Mouse (Mus musculus): ENCODE measurements around the gene Ptgir. TPM values are rescaled to one million over a fixed set of nuclear protein-coding genes. Genes with fewer than 3 reads are reported as not detected.
A peak's percentile ranks its signal among the peaks of the same experiment; 100 is the strongest.

The Ptgir gene
- polyA plus RNA-seq, 1 experiment from 2014 or later, result 1.7 TPM

DNA sequence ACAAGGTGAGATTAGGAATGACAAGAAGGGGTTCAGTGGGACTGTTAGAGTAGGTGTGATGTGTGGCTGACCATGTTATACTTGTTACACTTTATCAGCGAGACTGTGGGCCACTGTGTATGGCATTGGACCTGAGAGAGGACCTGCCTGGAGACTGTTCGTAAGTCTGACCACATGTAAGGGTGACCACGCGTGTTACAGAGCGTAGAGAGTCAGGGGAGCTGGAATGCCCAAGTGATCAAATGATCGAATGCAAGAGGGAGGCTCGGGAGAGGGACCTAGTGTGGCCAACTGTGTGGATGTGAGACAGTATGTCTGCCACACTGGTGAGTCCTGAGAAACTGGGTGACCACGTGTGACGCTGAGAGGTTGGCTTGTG, 13.9 kb upstream of the Ptgir start:
- DNase-seq (no peak), ATAC-seq (no peak)
- Histone ChIP-seq H3K4me3 (ENCODE audit: low read depth, low read length) (no peak overlapping the region), H3K4me1 (ENCODE audit: insufficient read depth) (peaks cover 10% of the 10 kb centered on the region), H3K9ac (replicated peaks) (no peak overlapping the region), H3K4me2 (ENCODE audit: low read depth, low read length) (no peak overlapping the region), H3K9me3 (ENCODE audit: low read length) (no peaks in the 10 kb centered on the region), H3K27ac (ENCODE audit: low read depth) (no peak overlapping the region), H3K36me3 (replicated peaks; ENCODE audit: insufficient read depth, low read length) (no peaks in the 10 kb centered on the region), H3K27me3 (ENCODE audit: insufficient read depth, low read length) (peaks cover 41% of the 10 kb centered on the region)
- TF ChIP-seq CTCF (IDR thresholded peaks at IDR 0.05; ENCODE audit: low read depth) (no peak), EP300 (IDR thresholded peaks at IDR 0.05; ENCODE audit: low read depth) (no peak)
- 40% methylated on average over 9 of the region's 9 CpGs for WGBS (ENCODE audit: insufficient replicate concordance)

- H3K36me3 ChIP-seq (replicated peaks; ENCODE audit: insufficient read depth, low read length), result no peaks in the 10 kb centered on the region
- no peaks in the 10 kb centered on the region for H3K9me3 ChIP-seq (ENCODE audit: low read length)
- 2% methylated on average over 3 of the region's 6 CpGs for WGBS (ENCODE audit: insufficient replicate concordance)
- ATAC-seq (no peak), DNase-seq (no peak)
- no peak for TF ChIP-seq EP300 (IDR thresholded peaks at IDR 0.05; ENCODE audit: low read depth)
- no peak for TF ChIP-seq CTCF (IDR thresholded peaks at IDR 0.05; ENCODE audit: low read depth)
- H3K4me1 ChIP-seq (ENCODE audit: insufficient read depth), result peaks cover 10% of the 10 kb centered on the region
- H3K27me3 ChIP-seq (ENCODE audit: insufficient read depth, low read length), result peaks cover 41% of the 10 kb centered on the region
- no peak overlapping the region for H3K9ac ChIP-seq (replicated peaks)
- H3K27ac ChIP-seq (ENCODE audit: low read depth), result no peak overlapping the region
- no peak overlapping the region for H3K4me3 ChIP-seq (ENCODE audit: low read depth, low read length)
- H3K4me2 ChIP-seq (ENCODE audit: low read depth, low read length), result no peak overlapping the region
Measured at GRCm38 (mm10) chr7:16893612-16894011, 12.7 kb upstream of the Ptgir start.

DNA sequence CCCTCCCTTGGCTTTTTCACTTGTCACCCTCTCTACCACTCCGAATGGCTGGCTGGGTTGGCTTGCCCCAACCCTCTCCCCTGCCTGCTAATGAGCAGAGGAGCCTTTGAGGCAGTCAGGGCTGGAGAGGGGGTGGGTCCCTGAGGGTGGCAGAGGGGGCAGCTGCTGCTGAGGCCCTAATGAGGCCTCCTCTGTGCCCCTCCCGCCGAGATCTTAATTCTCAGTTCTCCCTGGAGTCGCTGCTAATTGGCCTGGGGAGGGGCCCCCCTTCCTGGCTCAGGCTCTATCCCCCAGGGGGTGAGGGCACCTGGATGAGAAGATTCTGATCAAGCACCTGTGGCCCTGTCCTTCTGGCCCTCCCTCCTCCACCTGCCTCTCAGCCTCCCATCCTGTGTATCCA, 12.0 kb upstream of the Ptgir start:
- ATAC-seq (no peak), DNase-seq (no peak)
- Histone ChIP-seq H3K36me3 (replicated peaks; ENCODE audit: insufficient read depth, low read length) (no peaks in the 10 kb centered on the region), H3K27ac (ENCODE audit: low read depth) (no peak overlapping the region), H3K4me2 (ENCODE audit: low read depth, low read length) (no peak overlapping the region), H3K9me3 (ENCODE audit: low read length) (no peaks in the 10 kb centered on the region), H3K27me3 (ENCODE audit: insufficient read depth, low read length) (peaks cover 41% of the 10 kb centered on the region), H3K4me1 (ENCODE audit: insufficient read depth) (peaks cover 10% of the 10 kb centered on the region), H3K9ac (replicated peaks) (no peak overlapping the region), H3K4me3 (ENCODE audit: low read depth, low read length) (no peak overlapping the region)
- no peak for TF ChIP-seq EP300 (IDR thresholded peaks at IDR 0.05; ENCODE audit: low read depth)
- no peak for TF ChIP-seq CTCF (IDR thresholded peaks at IDR 0.05; ENCODE audit: low read depth)
- 8% methylated on average over 4 of the region's 4 CpGs for WGBS (ENCODE audit: insufficient replicate concordance)

DNA sequence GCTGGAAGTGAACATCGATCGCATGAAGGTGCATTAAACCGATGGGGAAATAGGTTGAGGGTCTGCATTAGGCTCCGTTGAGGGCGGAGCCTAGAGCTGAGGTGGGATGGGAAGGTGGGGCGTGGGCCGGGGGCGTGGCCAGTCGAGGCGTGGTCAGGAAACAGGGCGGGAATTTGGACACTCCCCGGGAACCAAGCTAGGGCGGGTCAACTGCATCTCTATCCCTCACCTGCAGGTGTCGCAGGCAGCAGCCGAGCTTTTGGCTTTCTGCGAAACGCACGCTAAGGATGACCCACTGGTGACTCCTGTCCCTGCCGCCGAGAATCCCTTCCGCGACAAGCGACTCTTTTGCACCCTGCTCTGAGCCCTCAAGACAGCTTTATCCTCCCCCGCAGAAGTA, 11.3 kb upstream of the Ptgir start:
- Histone ChIP-seq H3K4me1 (ENCODE audit: insufficient read depth) (peaks cover 10% of the 10 kb centered on the region), H3K9ac (replicated peaks) (no peak overlapping the region), H3K4me3 (ENCODE audit: low read depth, low read length) (no peak overlapping the region), H3K27me3 (ENCODE audit: insufficient read depth, low read length) (peaks cover 41% of the 10 kb centered on the region), H3K36me3 (replicated peaks; ENCODE audit: insufficient read depth, low read length) (no peaks in the 10 kb centered on the region), H3K9me3 (ENCODE audit: low read length) (no peaks in the 10 kb centered on the region), H3K4me2 (ENCODE audit: low read depth, low read length) (peak overlapping the region; percentile 58), H3K27ac (ENCODE audit: low read depth) (no peak overlapping the region)
- peak; percentile 81 for DNase-seq
- ATAC-seq, result peak; percentile 34
- WGBS (ENCODE audit: insufficient replicate concordance), result under 1% methylated on average over 24 of the region's 24 CpGs
- TF ChIP-seq CTCF (IDR thresholded peaks at IDR 0.05; ENCODE audit: low read depth) (peak; percentile 92), EP300 (IDR thresholded peaks at IDR 0.05; ENCODE audit: low read depth) (no peak)

DNA sequence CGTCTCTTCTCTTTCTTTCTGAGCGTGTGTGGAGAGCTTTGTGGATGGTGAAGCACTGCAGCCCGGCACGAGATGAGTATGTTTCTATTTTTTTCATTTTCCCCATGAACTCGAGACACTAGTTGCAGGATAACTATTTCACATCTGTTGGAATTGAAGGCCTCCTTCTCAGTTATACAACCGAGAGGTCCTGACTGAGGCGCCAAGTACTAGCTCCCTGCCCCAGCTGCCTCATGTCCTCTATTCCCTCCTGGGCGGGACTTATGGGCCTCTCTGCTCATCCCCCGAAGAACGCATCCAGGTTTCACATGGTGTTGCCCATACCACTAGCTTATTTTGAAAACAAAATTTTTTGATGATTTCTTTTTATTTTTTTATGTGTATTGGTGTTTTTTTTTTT, 10.8 kb upstream of the Ptgir start:
- no peaks in the 10 kb centered on the region for H3K9me3 ChIP-seq (ENCODE audit: low read length)
- H3K4me1 ChIP-seq (ENCODE audit: insufficient read depth), result peaks cover 10% of the 10 kb centered on the region
- H3K4me3 ChIP-seq (ENCODE audit: low read depth, low read length), result no peak overlapping the region
- peaks cover 36% of the 10 kb centered on the region for H3K27me3 ChIP-seq (ENCODE audit: insufficient read depth, low read length)
- WGBS (ENCODE audit: insufficient replicate concordance), result 38% methylated on average over 10 of the region's 10 CpGs
- ATAC-seq (no peak), DNase-seq (no peak)
- peak overlapping the region; percentile 58 for H3K4me2 ChIP-seq (ENCODE audit: low read depth, low read length)
- no peak overlapping the region for H3K27ac ChIP-seq (ENCODE audit: low read depth)
- H3K36me3 ChIP-seq (replicated peaks; ENCODE audit: insufficient read depth, low read length), result no peaks in the 10 kb centered on the region
- TF ChIP-seq EP300 (IDR thresholded peaks at IDR 0.05; ENCODE audit: low read depth), result no peak
- TF ChIP-seq CTCF (IDR thresholded peaks at IDR 0.05; ENCODE audit: low read depth), result no peak
- no peak overlapping the region for H3K9ac ChIP-seq (replicated peaks)

DNA sequence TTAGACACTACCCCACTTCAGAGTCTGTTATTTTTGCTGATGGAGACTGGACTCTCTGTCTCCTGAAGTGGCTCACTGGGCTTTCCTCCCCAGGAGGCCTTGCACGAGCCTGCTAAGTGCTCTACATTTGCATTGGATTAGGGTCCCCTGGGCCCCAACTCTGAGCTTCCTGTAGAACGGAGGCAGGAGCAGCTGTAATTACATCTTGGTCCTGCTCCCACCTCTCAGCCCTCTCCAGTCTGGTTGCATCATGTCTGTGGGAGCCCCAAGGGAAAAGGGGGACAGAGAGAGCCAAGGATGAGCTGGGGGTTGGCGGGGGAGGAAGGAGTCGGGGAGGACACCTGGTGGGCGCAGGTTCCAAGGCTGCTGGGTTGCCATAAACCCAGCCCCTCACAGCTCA, 5.8 kb upstream of the Ptgir start:
- Histone ChIP-seq H3K36me3 (replicated peaks; ENCODE audit: insufficient read depth, low read length) (no peaks in the 10 kb centered on the region), H3K4me1 (ENCODE audit: insufficient read depth) (0 out of 2 replicates have a peak, but pooled peaks cover 2% of the 10 kb centered on the region), H3K9ac (replicated peaks) (no peak overlapping the region), H3K9me3 (ENCODE audit: low read length) (no peaks in the 10 kb centered on the region), H3K4me2 (ENCODE audit: low read depth, low read length) (no peak overlapping the region), H3K27ac (ENCODE audit: low read depth) (no peak overlapping the region), H3K27me3 (ENCODE audit: insufficient read depth, low read length) (no peaks in the 10 kb centered on the region; the same call in 1 of the 2 replicates), H3K4me3 (ENCODE audit: low read depth, low read length) (no peak overlapping the region)
- TF ChIP-seq EP300 (IDR thresholded peaks at IDR 0.05; ENCODE audit: low read depth), result no peak
- no peak for TF ChIP-seq CTCF (IDR thresholded peaks at IDR 0.05; ENCODE audit: low read depth)
- 46% methylated on average over 5 of the region's 5 CpGs for WGBS (ENCODE audit: insufficient replicate concordance)
- DNase-seq (no peak), ATAC-seq (no peak)

GRCm38 (mm10) chr7:16903439-16903955, 2.8 kb upstream of the Ptgir start:
- Histone ChIP-seq H3K27me3 (ENCODE audit: insufficient read depth, low read length) (no peaks in the 10 kb centered on the region), H3K4me2 (ENCODE audit: low read depth, low read length) (no peak overlapping the region), H3K27ac (ENCODE audit: low read depth) (no peak overlapping the region), H3K4me1 (ENCODE audit: insufficient read depth) (peaks cover 2% of the 10 kb centered on the region; the same call in 1 of the 2 replicates), H3K4me3 (ENCODE audit: low read depth, low read length) (no peak overlapping the region), H3K9me3 (ENCODE audit: low read length) (no peaks in the 10 kb centered on the region), H3K36me3 (replicated peaks; ENCODE audit: insufficient read depth, low read length) (no peaks in the 10 kb centered on the region), H3K9ac (replicated peaks) (no peak overlapping the region)
- WGBS (ENCODE audit: insufficient replicate concordance), result 32% methylated on average over 2 of the region's 2 CpGs
- ATAC-seq (no peak), DNase-seq (no peak)
- TF ChIP-seq EP300 (IDR thresholded peaks at IDR 0.05; ENCODE audit: low read depth) (no peak), CTCF (IDR thresholded peaks at IDR 0.05; ENCODE audit: low read depth) (no peak)

Measured in liver, postnatal 0 days (tissue).